Mouse (Mus musculus) forebrain, embryonic 12.5 days (tissue): ENCODE results near the gene Cacna1a. TPM values are rescaled to one million over a fixed set of nuclear protein-coding genes. Genes with fewer than 3 reads are reported as not detected.
"Not testable (repeated sequence)": the region's sequence is repeated elsewhere in the genome, so short reads cannot be mapped to it uniquely, and the experiment has no call there.

ENCODE experiments used
- ATAC-seq: fragments of 200-750 bp; cut with Nextera tagmentation; 2 replicates; pipeline ENCODE4 v1.8.0; 2017; ENCODE audit warnings: moderate TSS enrichment; ENCODE audit not compliant: low FRiP score
- H3K27ac ChIP-seq: fragments of 300-500 bp; sonication (generic); 2 replicates; pipeline ENCODE4 v1.5.1; 2016; ENCODE audit warnings: mild to moderate bottlenecking
- H3K27me3 ChIP-seq: fragments of 300-500 bp; sonication (generic); 2 replicates; pipeline ENCODE4 v1.6.1; 2016; ENCODE audit warnings: mild to moderate bottlenecking
- H3K36me3 ChIP-seq: fragments of 300-500 bp; sonication (generic); replicated peaks from 2 replicates; pipeline ENCODE4 v1.6.1; 2016; ENCODE audit warnings: mild to moderate bottlenecking
- H3K4me1 ChIP-seq: fragments of 300-500 bp; sonication (generic); 2 replicates; pipeline ENCODE4 v1.6.1; 2016
- H3K4me2 ChIP-seq: fragments of 300-500 bp; sonication (generic); 2 replicates; pipeline ENCODE4 v1.6.1; 2016; ENCODE audit warnings: mild to moderate bottlenecking, moderate library complexity
- H3K4me3 ChIP-seq: fragments of 300-500 bp; sonication (generic); replicated peaks from 2 replicates; pipeline ENCODE4 v1.5.1; 2016; ENCODE audit warnings: mild to moderate bottlenecking
- H3K9ac ChIP-seq: fragments of 300-500 bp; sonication (generic); 2 replicates; pipeline ENCODE4 v1.6.1; 2016; ENCODE audit warnings: mild to moderate bottlenecking
- H3K9me3 ChIP-seq: fragments of 300-500 bp; sonication (generic); 2 replicates; pipeline ENCODE4 v1.6.1; 2016
- WGBS: fragments of 180-500 bp; shearing (Covaris S2); methylation state at CpG from one replicate; pipeline ENCODE4 v1.1.7; 2016; 5-methylcytosine and 5-hydroxymethylcytosine counted together
- polyA plus RNA-seq: library from polyadenylated mRNA; unstranded; fragments of >200 nt; fragmentation: Nextera tagmentation; extraction: Ambion mirVana; gene quantifications from 2 replicates; pipeline ENCODE4 v1.2.1, GENCODE M21; 2016

Cacna1a gene
- polyA plus RNA-seq, 1 experiment from 2014 or later: 11.5 TPM

GRCm38 (mm10) chr8:84617005-84617404 is 228.8 kb downstream of the Cacna1a start:
- H3K36me3 ChIP-seq: no peaks in the 10 kb centered on the region
- no peak overlapping the region for H3K27ac ChIP-seq
- peaks cover 21% of the 10 kb centered on the region for H3K27me3 ChIP-seq

GRCm38 (mm10) chr8:84621102-84621625 is 232.9 kb downstream of the Cacna1a start:
- Histone ChIP-seq H3K4me1 (peaks cover 11% of the 10 kb centered on the region), H3K36me3 (no peaks in the 10 kb centered on the region), H3K4me3 (no peak overlapping the region), H3K9ac (no peak overlapping the region), H3K4me2 (no peak overlapping the region), H3K27ac (no peak overlapping the region), H3K27me3 (peaks cover 7% of the 10 kb centered on the region; the same call in 1 of the 2 replicates), H3K9me3 (no peaks in the 10 kb centered on the region)
- no peak for ATAC-seq
- 76% methylated on average over 8 of the region's 8 CpGs for WGBS

More at GRCm38 (mm10) chr8:84617005-84617404, 228.8 kb downstream of the Cacna1a start:
- no peak for ATAC-seq
- peaks cover 22% of the 10 kb centered on the region for H3K4me1 ChIP-seq
- WGBS: 49% methylated on average over 22 of the region's 22 CpGs
- H3K4me3 ChIP-seq: no peak overlapping the region
- H3K9me3 ChIP-seq: no peaks in the 10 kb centered on the region
- no peak overlapping the region for H3K4me2 ChIP-seq
- no peak overlapping the region for H3K9ac ChIP-seq

DNA sequence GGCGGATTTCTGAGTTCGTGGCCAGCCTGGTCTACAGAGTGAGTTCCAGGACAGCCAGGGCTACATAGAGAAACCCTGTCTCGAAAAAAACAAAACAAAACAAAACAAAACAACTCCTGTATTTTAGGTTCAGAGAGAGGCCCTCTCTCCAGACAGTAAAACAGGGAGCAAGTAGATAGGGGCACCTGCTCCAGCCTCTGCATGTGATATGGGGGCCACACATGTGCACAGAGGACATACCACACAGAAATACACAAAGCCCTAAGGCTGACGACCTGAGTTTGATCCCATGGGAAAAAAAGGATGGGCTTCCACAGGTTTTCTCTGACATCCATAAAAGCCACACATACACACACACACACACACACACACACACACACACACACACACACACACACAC is 235.2 kb downstream of the Cacna1a start:
- H3K9me3 ChIP-seq, H3K4me3 ChIP-seq, H3K4me2 ChIP-seq, H3K9ac ChIP-seq, ATAC-seq, H3K4me1 ChIP-seq, H3K36me3 ChIP-seq, H3K27ac ChIP-seq, H3K27me3 ChIP-seq: not testable (repeated sequence)
- 75% methylated on average over 4 of the region's 4 CpGs for WGBS

- no peaks in the 10 kb centered on the region for H3K9me3 ChIP-seq
- H3K4me2 ChIP-seq: no peak overlapping the region
- 91% methylated on average over 11 of the region's 11 CpGs for WGBS
- H3K9ac ChIP-seq: no peak overlapping the region
- no peaks in the 10 kb centered on the region for H3K27me3 ChIP-seq
- ATAC-seq: no peak
- no peak overlapping the region for H3K4me3 ChIP-seq
- H3K4me1 ChIP-seq: peaks cover 9% of the 10 kb centered on the region
- peaks cover 4% of the 10 kb centered on the region; the same call in 1 of the 2 replicates for H3K36me3 ChIP-seq
- no peak overlapping the region for H3K27ac ChIP-seq
Observed at GRCm38 (mm10) chr8:84629586-84629985, 241.3 kb downstream of the Cacna1a start.

GRCm38 (mm10) chr8:84630145-84630544 is 241.9 kb downstream of the Cacna1a start:
- H3K9ac ChIP-seq: no peak overlapping the region
- no peak overlapping the region for H3K4me3 ChIP-seq
- H3K27ac ChIP-seq: no peak overlapping the region
- 79% methylated on average over 4 of the region's 4 CpGs for WGBS
- H3K4me1 ChIP-seq: peaks cover 14% of the 10 kb centered on the region
- H3K27me3 ChIP-seq: no peaks in the 10 kb centered on the region
- no peaks in the 10 kb centered on the region for H3K9me3 ChIP-seq
- ATAC-seq: no peak
- no peak overlapping the region for H3K4me2 ChIP-seq
- peaks cover 4% of the 10 kb centered on the region; the same call in 1 of the 2 replicates for H3K36me3 ChIP-seq

DNA sequence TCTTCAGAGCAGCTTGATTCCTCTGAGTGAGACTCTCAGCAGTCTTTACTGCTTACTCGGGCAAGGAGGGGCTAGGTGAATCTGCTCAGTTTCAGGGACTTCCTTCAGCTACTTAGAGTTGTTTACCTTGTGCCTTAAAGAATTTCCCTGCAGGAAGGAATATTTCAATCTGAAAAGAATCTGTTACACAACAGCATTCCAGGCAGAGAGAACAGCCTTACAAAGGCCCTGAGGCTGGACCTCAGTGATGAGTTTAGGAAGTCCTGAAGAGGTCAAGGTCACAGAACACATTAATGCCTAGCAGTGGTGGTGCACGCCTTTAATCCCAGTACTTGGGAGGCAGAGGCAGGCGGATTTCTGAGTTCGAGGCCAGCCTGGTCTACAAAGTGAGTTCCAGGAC is 243.6 kb downstream of the Cacna1a start:
- Histone ChIP-seq H3K4me2 (no peak overlapping the region), H3K27me3 (no peaks in the 10 kb centered on the region), H3K9me3 (no peaks in the 10 kb centered on the region), H3K9ac (no peak overlapping the region), H3K4me3 (no peak overlapping the region), H3K27ac (no peak overlapping the region), H3K4me1 (peaks cover 28% of the 10 kb centered on the region), H3K36me3 (peaks cover 4% of the 10 kb centered on the region; the same call in 1 of the 2 replicates)
- WGBS: 89% methylated on average over 4 of the region's 4 CpGs
- ATAC-seq: no peak

DNA sequence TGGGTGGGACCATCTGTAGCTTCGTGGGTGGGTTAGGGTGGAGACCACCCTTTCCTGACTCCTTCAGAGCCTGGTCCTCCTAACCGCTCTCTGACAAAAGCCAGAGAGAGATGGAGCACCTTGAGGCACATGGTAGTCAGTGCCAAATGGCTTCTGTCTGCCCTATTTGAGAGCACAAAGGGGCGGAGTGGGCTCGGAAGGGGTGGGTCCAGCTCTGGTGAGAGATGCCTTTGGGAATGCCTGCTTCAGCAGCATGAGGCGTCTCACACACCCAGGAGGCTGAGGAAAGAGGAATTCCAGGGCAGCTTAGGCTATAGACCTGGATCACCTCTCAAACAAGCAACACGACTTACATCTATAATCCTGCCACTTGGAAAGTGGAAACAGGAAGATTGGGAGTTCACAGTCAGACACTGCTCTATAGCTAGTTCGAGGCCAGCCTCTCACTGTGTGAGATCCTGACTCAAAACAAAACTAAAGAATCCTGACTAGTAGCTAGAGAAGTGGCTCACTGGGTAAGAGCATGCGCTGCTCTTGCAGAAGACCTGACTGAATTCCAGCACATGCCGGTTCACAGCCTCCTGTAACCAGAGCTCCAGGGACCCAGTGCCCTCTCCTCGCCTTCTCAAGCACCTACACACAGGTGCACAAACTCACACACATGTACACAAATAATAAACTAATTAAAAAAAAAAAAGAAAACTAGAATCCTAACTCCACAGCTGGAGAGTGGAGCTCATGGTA is 245.8 kb downstream of the Cacna1a start:
- Histone ChIP-seq H3K4me2 (no peak overlapping the region), H3K4me1 (peaks cover 37% of the 10 kb centered on the region), H3K27me3 (no peaks in the 10 kb centered on the region), H3K36me3 (peaks cover 4% of the 10 kb centered on the region; the same call in 1 of the 2 replicates), H3K27ac (peak overlapping the region; percentile 72; the same call in 1 of the 2 replicates), H3K4me3 (no peak overlapping the region), H3K9ac (peak overlapping the region; percentile 17; the same call in 1 of the 2 replicates), H3K9me3 (no peaks in the 10 kb centered on the region)
- 55% methylated on average over 10 of the region's 10 CpGs for WGBS
- ATAC-seq: no peak

DNA sequence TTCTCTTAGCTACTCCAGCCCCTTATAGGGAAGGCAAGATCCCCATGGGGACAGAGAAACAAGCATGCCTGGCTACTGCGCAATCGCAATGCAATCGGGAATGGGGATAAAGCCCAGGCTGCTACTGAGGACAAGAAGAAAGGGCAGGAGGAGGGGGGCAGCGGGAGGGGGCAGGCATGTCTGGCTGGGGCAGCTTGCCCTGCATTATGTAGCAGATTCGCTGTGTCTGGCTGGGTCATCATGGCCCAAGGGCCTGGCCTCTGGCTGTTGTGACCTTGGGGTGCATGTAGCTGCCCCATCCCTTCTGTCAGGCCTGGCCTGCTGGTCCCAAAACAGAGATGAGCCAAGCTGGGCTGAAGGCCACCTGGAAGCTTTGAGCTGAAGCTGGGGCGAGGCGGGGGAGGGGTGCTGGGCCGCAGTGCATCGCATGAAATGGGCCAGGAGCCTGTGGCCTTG is 246.6 kb downstream of the Cacna1a start:
- no peaks in the 10 kb centered on the region for H3K9me3 ChIP-seq
- 38% methylated on average over 9 of the region's 9 CpGs for WGBS
- H3K4me3 ChIP-seq: no peak overlapping the region
- peaks cover 37% of the 10 kb centered on the region for H3K4me1 ChIP-seq
- peak overlapping the region; percentile 72 for H3K27ac ChIP-seq
- H3K36me3 ChIP-seq: peaks cover 4% of the 10 kb centered on the region; the same call in 1 of the 2 replicates
- no peaks in the 10 kb centered on the region for H3K27me3 ChIP-seq
- H3K4me2 ChIP-seq: no peak overlapping the region
- 0 out of 2 replicates have a peak overlapping the region, but pooled peaks have one; percentile 5 for H3K9ac ChIP-seq
- peak; percentile 18; the same call in 1 of the 2 replicates for ATAC-seq

- H3K36me3 ChIP-seq: no peaks in the 10 kb centered on the region
- peak overlapping the region; percentile 72 for H3K27ac ChIP-seq
- no peak overlapping the region for H3K4me3 ChIP-seq
- ATAC-seq: no peak
- 0 out of 2 replicates have a peak overlapping the region, but pooled peaks have one; percentile 5 for H3K9ac ChIP-seq
- H3K4me2 ChIP-seq: no peak overlapping the region
- no peaks in the 10 kb centered on the region for H3K27me3 ChIP-seq
- 69% methylated on average over 14 of the region's 14 CpGs for WGBS
- H3K9me3 ChIP-seq: no peaks in the 10 kb centered on the region
- peaks cover 41% of the 10 kb centered on the region for H3K4me1 ChIP-seq
Observed at GRCm38 (mm10) chr8:84635397-84636050, 247.3 kb downstream of the Cacna1a start.

DNA sequence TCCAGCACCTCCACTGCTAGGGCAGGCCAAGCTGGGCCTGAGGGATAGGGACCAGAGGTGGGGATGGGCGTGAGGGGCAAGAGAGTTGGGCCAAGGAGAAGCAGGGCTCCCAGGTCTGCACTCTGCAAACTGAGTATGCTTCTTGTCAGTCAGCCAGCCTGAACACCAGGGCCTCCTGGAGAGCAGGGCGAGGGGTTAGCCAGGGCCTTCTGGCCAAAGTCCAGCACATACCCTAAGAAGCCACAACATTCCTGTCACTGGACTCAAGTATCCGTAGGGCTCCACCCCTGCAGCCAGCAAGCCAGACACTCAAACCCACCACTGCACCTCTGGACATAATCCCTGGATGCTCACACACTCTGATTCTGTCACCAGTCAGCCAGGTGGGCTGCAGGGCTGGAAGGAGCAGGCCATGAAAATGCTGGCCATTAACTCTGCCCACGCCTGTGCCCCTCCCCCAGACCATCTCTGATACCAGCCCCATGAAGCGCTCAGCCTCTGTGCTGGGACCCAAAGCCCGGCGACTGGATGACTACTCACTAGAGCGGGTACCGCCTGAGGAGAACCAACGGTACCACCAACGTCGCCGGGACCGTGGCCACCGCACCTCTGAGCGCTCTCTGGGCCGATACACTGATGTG is 247.9 kb downstream of the Cacna1a start:
- H3K27me3 ChIP-seq: no peaks in the 10 kb centered on the region
- no peak overlapping the region for H3K9ac ChIP-seq
- H3K4me1 ChIP-seq: peaks cover 41% of the 10 kb centered on the region
- H3K27ac ChIP-seq: 0 out of 2 replicates have a peak overlapping the region, but pooled peaks have one; percentile 72
- no peak for ATAC-seq
- H3K4me2 ChIP-seq: no peak overlapping the region
- H3K36me3 ChIP-seq: no peaks in the 10 kb centered on the region
- no peak overlapping the region for H3K4me3 ChIP-seq
- WGBS: 88% methylated on average over 17 of the region's 17 CpGs
- H3K9me3 ChIP-seq: no peaks in the 10 kb centered on the region

GRCm38 (mm10) chr8:84637946-84638554 is 249.8 kb downstream of the Cacna1a start:
- peak overlapping the region; percentile 94; the same call in 1 of the 2 replicates for H3K27ac ChIP-seq
- H3K4me2 ChIP-seq: peak overlapping the region; percentile 83
- ATAC-seq: no peak
- no peaks in the 10 kb centered on the region for H3K9me3 ChIP-seq
- peak overlapping the region; percentile 62 for H3K4me3 ChIP-seq
- H3K4me1 ChIP-seq: peaks cover 41% of the 10 kb centered on the region
- H3K27me3 ChIP-seq: no peaks in the 10 kb centered on the region
- WGBS: 42% methylated on average over 8 of the region's 8 CpGs
- no peaks in the 10 kb centered on the region for H3K36me3 ChIP-seq
- peak overlapping the region; percentile 86 for H3K9ac ChIP-seq
